Mouse (Mus musculus) lung, adult 2 months (tissue): ENCODE results near the gene Kcnn3.

Source experiments
- CTCF ChIP-seq: fragments of 200-500 bp; IDR thresholded peaks from 2 replicates; pipeline ENCODE4 v1.5.1; 2011; ENCODE audit warnings: mild to moderate bottlenecking, low read length, control low read depth; ENCODE audit not compliant: insufficient read depth
- POLR2A ChIP-seq: fragments of 200-500 bp; IDR thresholded peaks from 2 replicates; pipeline ENCODE4 v1.6.1; 2011; ENCODE audit warnings: low read depth, mild to moderate bottlenecking, control low read depth, low read length, borderline replicate concordance; ENCODE audit errors: extremely low read depth

DNA sequence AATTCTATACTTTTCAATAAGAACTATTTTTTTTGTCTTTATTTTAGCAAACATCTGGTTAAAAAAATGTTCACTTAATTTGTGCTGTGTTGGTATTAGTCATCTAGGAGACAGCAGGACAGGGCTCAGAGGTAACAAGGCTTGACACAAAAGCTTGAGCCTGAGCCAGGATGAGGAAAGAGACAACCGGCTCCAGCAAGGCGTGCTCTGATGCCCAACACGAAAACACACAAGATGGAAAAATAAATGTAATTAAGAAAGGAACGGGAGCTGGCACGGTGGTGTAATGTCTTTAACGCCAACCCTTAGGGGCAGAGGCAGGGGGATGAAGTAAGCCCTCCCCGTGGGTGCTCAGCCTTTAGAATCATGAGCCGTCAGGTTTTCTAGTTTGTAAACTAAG, 33.9 kb upstream of the Kcnn3 start:
- no peak for TF ChIP-seq CTCF
- no peak for TF ChIP-seq POLR2A
